Mouse (Mus musculus) telencephalon, adult 2 months (tissue): ENCODE results near the gene Helz2.
"Not testable (repeated sequence)": the region's sequence is repeated elsewhere in the genome, so short reads cannot be mapped to it uniquely, and the experiment has no call there.

ENCODE experiments used
- DNase-seq: peaks from one replicate; pipeline ENCODE4 v3.0.0-alpha.2; 2011; ENCODE audit warnings: low read depth, low spot score

Gene Helz2

DNA sequence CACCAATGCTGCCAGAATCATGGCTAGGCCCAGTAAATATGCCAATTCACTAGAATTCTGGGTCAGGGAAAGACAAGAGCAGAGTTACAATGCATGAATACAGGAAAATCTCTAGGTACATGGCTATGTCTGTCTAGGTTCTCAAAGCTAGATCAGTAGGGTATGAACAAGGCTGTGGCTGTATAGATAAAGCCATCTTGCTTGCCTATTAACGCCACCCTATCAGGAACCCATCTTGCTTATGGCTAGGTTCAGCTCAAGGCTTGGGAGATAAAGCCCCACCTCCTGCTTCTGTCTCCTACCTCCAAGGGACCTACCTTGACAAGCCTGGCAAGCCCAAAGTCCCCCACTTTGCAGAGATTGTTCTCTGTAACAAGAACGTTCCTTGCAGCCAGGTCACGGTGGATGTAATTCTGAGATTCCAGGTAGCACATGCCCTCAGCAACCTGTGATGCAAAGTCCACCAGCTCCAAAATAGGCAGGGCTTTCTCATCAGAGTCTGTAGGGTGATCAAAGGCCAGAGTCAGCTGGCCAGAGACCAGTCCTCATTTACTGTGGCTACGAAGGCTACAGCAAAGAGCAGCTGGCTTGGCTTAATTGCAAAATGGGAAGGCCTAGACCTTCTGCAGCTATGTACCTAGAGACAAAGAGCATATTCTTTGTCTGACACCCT lies 45.1 kb downstream of the Helz2 start:
- DNase-seq: no peak

DNA sequence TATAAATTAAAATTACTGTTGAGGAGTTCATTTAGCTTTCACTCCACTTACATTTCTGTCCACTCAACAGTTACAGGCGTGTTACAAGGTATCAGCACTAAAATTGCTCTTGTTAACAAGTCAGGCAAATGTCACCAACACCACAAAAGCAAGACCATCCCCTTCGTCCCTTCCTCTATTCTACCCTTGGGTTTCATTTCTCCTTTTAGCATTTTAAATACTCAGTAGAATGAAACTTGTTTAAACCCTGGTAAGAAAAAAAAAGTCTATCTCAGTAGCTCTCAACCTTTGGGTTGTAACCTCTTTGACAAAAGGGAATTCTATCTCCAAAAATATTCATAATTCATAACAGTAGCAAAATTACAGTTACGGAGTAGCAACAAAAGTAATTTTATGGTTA lies 48.8 kb downstream of the Helz2 start:
- no peak for DNase-seq

DNA sequence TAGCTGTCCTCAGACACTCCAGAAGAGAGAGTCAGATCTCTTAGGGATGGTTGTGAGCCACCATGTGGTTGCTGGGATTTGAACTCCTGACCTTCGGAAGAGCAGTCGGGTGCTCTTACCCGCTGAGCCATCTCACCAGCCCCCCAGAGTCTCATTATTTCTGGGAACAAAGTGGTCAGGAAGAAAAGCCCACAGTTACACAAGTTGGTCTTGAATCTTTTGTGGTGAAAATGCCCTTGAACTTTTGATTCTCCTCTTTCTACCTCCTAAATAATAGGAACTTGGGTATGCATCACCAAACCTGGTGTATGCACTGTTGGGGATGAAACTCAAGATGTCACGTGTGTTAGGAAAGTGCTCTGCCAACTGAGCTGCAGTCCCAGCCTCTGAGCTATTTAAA lies 49.9 kb downstream of the Helz2 start:
- DNase-seq: no peak

DNA sequence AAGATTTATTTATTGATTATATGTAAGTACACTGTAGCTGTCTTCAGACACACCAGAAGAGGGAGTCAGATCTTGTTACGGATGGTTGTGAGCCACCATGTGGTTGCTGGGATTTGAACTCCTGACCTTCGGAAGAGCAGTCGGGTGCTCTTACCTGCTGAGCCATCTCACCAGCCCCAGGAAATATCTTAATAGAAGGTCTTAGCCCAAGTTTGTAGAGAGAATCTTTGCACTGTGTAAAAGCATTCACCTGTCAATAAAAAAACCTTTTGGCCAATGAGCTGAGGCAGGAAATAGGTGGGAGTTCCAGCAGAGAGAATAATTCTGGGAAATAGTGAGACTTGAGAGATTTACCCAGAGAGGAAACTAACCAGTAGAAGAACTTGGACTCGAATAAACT lies 50.4 kb downstream of the Helz2 start:
- not testable (repeated sequence) for DNase-seq

DNA sequence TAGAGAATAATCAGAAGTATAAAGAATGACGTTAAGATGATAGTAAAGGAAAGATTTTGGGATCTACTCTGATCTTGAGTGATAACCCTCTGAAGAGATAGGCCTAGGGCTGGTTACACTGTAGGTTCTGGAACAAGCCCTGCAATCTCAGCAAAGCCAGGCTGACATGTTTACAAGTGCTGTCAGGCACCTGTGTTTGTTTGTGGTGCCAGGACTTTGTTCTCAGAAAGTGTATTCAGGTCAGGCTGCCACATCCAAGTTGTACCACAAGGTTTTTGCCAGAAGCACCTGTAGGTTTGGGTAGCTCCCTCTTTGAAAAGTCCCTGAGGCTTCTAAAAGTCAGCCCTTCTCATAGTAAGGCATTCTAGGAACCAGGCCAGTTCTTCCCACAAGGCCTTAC lies 52.5 kb downstream of the Helz2 start:
- no peak for DNase-seq

DNA sequence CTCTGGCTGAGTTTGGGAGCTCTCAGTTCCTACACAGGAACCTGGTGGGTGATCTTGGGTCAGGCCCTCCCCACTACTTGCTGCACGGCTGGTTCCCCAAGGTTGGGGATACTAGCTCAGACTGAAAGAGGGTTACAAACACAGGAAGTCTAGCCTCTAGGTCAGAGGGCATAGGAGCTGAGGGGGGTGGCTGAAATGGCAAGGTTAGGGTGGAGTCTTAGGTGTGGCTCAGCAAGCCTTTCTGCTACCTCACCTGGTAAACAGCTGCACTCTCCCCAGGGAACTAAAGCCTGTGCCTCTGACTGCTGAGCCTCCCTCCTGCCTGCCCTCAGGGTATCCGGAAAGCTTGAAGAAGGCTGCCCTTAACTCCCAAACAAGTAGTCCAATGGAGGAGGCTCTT lies 53.1 kb downstream of the Helz2 start:
- no peak for DNase-seq

DNA sequence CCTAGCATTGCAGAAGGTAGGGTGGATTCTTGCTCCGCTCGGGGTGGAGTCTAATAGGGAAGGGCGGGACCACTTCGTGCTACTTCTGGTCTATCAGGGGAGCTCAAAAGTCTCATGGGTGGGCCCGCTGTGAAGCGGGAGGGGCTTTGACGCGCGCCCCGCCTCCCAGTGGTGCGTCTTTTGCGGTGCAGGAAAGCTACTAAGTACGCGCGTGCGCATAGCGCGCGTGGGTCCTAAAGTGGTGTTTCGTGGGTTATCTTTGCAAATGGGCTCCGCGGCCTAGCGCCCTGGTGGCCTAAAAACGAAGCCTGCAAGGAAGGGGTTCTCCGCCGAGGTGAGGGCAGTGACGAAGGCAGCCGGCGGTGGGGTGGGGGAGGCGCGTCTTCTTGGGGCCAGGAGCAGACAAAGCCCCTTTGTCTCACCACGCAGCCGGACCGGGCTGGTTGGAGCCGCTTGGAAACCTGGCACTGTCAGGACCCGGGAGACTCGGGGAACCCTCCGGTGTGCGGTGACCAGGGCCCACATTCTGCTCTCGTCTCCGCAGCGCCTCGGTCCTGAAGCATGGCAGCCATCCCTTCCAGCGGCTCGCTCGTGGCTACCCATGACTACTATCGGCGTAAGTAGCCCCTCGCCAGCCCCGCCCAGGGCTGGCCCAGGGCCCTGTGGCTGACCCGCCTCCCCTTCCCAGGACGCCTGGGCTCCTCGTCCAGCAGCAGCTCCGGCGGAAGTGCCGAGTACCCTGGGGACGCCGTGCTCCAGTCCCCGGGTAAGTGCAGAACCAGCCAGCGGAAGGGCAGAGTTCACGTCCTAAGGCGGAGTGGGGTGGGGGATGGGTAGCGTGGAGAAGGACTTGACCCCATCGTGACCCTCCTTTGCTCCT lies 54.5 kb downstream of the Helz2 start, which contains the start of gene Ppdpf:
Ppdpf (plus strand) TSS at position 127 of the 880 bp plus-strand sequence.
- peak; percentile 94 for DNase-seq

DNA sequence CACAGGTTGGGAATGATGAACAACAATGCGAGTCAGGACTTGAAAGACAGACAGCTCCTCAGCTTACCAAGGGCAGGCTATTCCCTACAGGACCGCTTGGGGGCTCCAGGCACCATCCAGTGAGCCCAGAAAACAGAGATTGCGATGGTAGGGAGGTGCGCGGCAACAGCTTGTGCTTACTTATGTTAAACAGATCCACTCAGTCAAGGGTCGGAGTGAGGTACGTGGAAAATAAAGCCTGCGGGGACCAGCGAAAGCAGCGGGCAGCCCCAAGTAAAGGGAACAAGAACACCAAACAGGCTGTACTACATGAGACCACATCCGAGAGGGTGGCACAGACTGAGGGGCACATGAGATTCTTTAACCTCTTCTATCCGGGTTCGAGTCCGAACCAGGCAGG lies 55.2 kb downstream of the Helz2 start:
- peak; percentile 82 for DNase-seq

DNA sequence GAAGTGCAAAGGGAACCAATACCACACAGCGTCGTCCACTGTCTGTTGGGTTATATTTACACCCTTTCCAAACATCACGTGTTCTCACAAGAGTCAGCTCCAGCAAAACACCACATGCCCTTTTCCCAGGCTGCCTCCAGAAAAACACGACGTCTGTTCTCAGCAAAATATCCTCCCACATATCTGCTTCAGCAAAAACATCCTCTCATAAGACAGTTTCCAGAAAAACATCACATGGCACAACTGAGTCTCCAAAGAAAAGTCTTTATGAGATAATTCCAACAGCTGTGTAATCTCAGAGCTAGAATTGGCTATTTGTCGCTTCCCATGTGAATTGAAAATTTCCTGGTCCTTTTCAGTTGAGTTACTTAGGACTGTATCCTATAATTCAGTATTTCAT lies 60.9 kb downstream of the Helz2 start:
- no peak for DNase-seq

DNA sequence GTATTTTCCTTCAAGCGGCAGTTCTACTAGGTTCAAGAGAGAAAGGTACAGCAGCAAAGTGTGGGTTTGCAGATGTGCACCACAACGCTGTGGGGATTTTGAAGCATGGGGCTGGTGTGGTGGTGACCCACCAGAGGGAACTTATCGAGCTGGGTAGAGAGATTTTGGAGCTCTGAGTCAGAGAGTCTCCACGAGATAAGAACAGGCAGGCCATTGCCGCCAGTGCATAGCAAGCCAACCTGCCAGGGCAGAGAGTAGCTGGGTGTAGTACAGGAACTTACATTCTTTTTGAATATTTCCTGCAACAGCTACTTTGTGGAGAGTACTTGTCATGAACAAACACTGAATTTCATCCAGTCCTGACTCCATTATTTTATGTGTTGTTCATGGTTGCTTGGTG lies 63.4 kb downstream of the Helz2 start:
- no peak for DNase-seq

DNA sequence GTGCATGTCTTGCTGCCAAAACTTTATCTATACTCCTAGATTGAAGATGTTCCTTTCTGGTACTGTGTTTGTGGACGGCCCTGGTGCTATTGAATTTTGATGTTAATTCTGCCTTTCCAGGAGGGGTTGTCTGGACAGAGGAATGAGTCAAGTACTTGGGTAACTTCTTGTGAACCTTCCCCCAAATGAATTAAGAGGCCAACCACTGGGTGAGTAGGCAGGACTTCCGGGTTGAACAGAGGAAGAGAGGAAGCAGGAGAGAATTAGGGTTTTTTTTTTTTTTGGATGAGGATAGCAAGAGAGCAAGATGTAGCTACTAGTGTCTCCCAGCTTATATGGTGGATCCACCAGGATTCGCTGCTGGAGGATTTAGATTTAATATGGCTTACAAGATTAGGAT lies 63.8 kb downstream of the Helz2 start:
- no peak for DNase-seq
